17 mouse cellular contexts compared by ENCODE assay signal in genomic region chr14:54472671-54473070, GRCm38 (mm10). TPM values are rescaled to one million over a fixed set of nuclear protein-coding genes. Genes with fewer than 3 reads are reported as not detected.
DNase-seq lines count a peak whose midpoint lies in the region; ATAC-seq lines count a peak whose summit lies in the region.
"Had no signal": no experiment of that assay in that cellular context is flagged by ENCODE, and none has a peak within 500 bp of the region (broad histone marks: within the 10 kb centered on the region; RNA-seq: fewer than 3 reads in every experiment).

No protein-coding gene starts in this region.

- no peak overlapping the region for H3K4me2 ChIP-seq in hindbrain, embryonic 13.5 days
- no peak overlapping the region for H3K4me2 ChIP-seq in hindbrain, embryonic 16.5 days (ENCODE audit: low read length)
- no peak overlapping the region for H3K4me2 ChIP-seq in neural tube, embryonic 15.5 days
- H3K4me2 ChIP-seq: hindbrain, embryonic 12.5 days; liver, embryonic 15.5 days; midbrain, embryonic 15.5 days; neural tube, embryonic 12.5 days had no signal

- no peak overlapping the region for H3K27ac ChIP-seq in hindbrain, embryonic 13.5 days
- H3K27ac ChIP-seq in hindbrain, embryonic 16.5 days (ENCODE audit: low read depth, low read length) = no peak overlapping the region
- H3K27ac ChIP-seq in neural tube, embryonic 15.5 days (replicated peaks) = peak overlapping the region; percentile 48; the same call in 1 of the 2 replicates
- H3K27ac ChIP-seq: hindbrain, embryonic 12.5 days; liver, embryonic 15.5 days; midbrain, embryonic 15.5 days; neural tube, embryonic 12.5 days had no signal

- 75% methylated on average over 5 of the region's 5 CpGs for WGBS in hindbrain, embryonic 13.5 days
- WGBS in hindbrain, embryonic 16.5 days = 58% methylated on average over 5 of the region's 5 CpGs
- WGBS in neural tube, embryonic 15.5 days = 59% methylated on average over 5 of the region's 5 CpGs

- peak overlapping the region; percentile 8; the same call in 1 of the 2 replicates for H3K9ac ChIP-seq in hindbrain, embryonic 13.5 days
- H3K9ac ChIP-seq in hindbrain, embryonic 16.5 days (ENCODE audit: low read depth, low read length) = no peak overlapping the region
- no peak overlapping the region for H3K9ac ChIP-seq in neural tube, embryonic 15.5 days (replicated peaks)
- H3K9ac ChIP-seq: hindbrain, embryonic 12.5 days; liver, embryonic 15.5 days; midbrain, embryonic 15.5 days; neural tube, embryonic 12.5 days had no signal

- peaks cover 28% of the 10 kb centered on the region for H3K4me1 ChIP-seq in hindbrain, embryonic 13.5 days (replicated peaks)
- H3K4me1 ChIP-seq in hindbrain, embryonic 16.5 days (ENCODE audit: control insufficient read depth, insufficient read depth, low read depth, low read length) = peaks cover 10% of the 10 kb centered on the region; the same call in 1 of the 2 replicates
- H3K4me1 ChIP-seq in neural tube, embryonic 15.5 days = peaks cover 32% of the 10 kb centered on the region

- DNase-seq in cerebellum, postnatal 14 days = peak; percentile 85 to 90
- no peak for DNase-seq in cerebellum, adult 9-10 months
- DNase-seq in right cerebral cortex, postnatal 10 days (ENCODE audit: low spot score in 2 of 2) = peak; percentile 62 to 67
- DNase-seq in right cerebral cortex, adult 18-20 months = no peak
- DNase-seq: cerebellum, adult 11-12 months; layer of hippocampus, adult 9-11 months; lung, postnatal 4 days had no signal

- H3K27me3 ChIP-seq in hindbrain, embryonic 13.5 days = peaks cover 4% of the 10 kb centered on the region; the same call in 1 of the 2 replicates
- no peaks in the 10 kb centered on the region for H3K27me3 ChIP-seq in hindbrain, embryonic 16.5 days (replicated peaks; ENCODE audit: control insufficient read depth, insufficient read depth, low read length)
- H3K27me3 ChIP-seq in neural tube, embryonic 15.5 days (replicated peaks) = no peaks in the 10 kb centered on the region; the same call in 1 of the 2 replicates
- H3K27me3 ChIP-seq: midbrain, embryonic 15.5 days; Patski had no signal

- H3K4me3 ChIP-seq in hindbrain, embryonic 13.5 days = no peak overlapping the region
- H3K4me3 ChIP-seq in hindbrain, embryonic 16.5 days (ENCODE audit: low read length) = no peak overlapping the region
- no peak overlapping the region for H3K4me3 ChIP-seq in neural tube, embryonic 15.5 days (replicated peaks)
- H3K4me3 ChIP-seq: hindbrain, embryonic 12.5 days; liver, embryonic 15.5 days; midbrain, embryonic 15.5 days; neural tube, embryonic 12.5 days had no signal

- H3K9me3 ChIP-seq in hindbrain, embryonic 13.5 days = no peaks in the 10 kb centered on the region
- H3K9me3 ChIP-seq in hindbrain, embryonic 16.5 days (ENCODE audit: control insufficient read depth, low read length) = no peaks in the 10 kb centered on the region
- no peaks in the 10 kb centered on the region for H3K9me3 ChIP-seq in neural tube, embryonic 15.5 days (replicated peaks)
- H3K9me3 ChIP-seq: hindbrain, embryonic 12.5 days; liver, embryonic 15.5 days; midbrain, embryonic 15.5 days; neural tube, embryonic 12.5 days had no signal

- no peak for ATAC-seq in hindbrain, embryonic 13.5 days (ENCODE audit: low FRiP score)
- no peak for ATAC-seq in hindbrain, embryonic 16.5 days
- ATAC-seq in neural tube, embryonic 15.5 days (ENCODE audit: low FRiP score) = no peak
- no peak for ATAC-seq in activated CD4-positive, CD25-positive, alpha-beta regulatory T cell, adult 4 months
- ATAC-seq: intestine, postnatal 0 days; midbrain, embryonic 15.5 days had no signal

- peaks cover 34% of the 10 kb centered on the region for H3K36me3 ChIP-seq in hindbrain, embryonic 13.5 days
- peaks cover 21% of the 10 kb centered on the region for H3K36me3 ChIP-seq in hindbrain, embryonic 16.5 days (ENCODE audit: control insufficient read depth, insufficient read depth, low read length)
- peaks cover 23% of the 10 kb centered on the region for H3K36me3 ChIP-seq in neural tube, embryonic 15.5 days

RNA-seq across cellular contexts. Expression of gene Rem2, which starts 3.2 kb away (rescaled TPM):
- polyA plus RNA-seq in hindbrain, embryonic 13.5 days (2015; fragmentation: Nextera tagmentation; extraction: Ambion mirVana) = 48.0 and 48.8 TPM in 2 replicates
- 38.5 and 39.5 TPM in 2 replicates for polyA plus RNA-seq in hindbrain, embryonic 16.5 days (2015; fragmentation: Nextera tagmentation; extraction: Ambion mirVana)
- 32.3 and 44.0 TPM in 2 replicates for polyA plus RNA-seq in neural tube, embryonic 15.5 days (2015; fragmentation: Nextera tagmentation; extraction: Ambion mirVana)
- polyA plus RNA-seq in activated CD4-positive, CD25-positive, alpha-beta regulatory T cell, adult 4 months (2017; shearing (Covaris generic)) = under 1 TPM; 0.57 TPM

RNA-seq across cellular contexts. Expression of gene Lrp10, which starts 8.7 kb away (rescaled TPM):
- 29.9 and 32.0 TPM in 2 replicates for polyA plus RNA-seq in hindbrain, embryonic 13.5 days (2015; fragmentation: Nextera tagmentation; extraction: Ambion mirVana)
- polyA plus RNA-seq in hindbrain, embryonic 16.5 days (2015; fragmentation: Nextera tagmentation; extraction: Ambion mirVana) = 31.4 and 35.6 TPM in 2 replicates
- 31.8 and 33.7 TPM in 2 replicates for polyA plus RNA-seq in neural tube, embryonic 15.5 days (2015; fragmentation: Nextera tagmentation; extraction: Ambion mirVana)
- polyA plus RNA-seq in activated CD4-positive, CD25-positive, alpha-beta regulatory T cell, adult 4 months (2017; shearing (Covaris generic)) = 10 to 100 TPM; 57.4 to 62.2 TPM

RNA-seq across cellular contexts. Expression of gene Mmp14, which starts 41.3 kb away (rescaled TPM):
- polyA plus RNA-seq in hindbrain, embryonic 13.5 days (2015; fragmentation: Nextera tagmentation; extraction: Ambion mirVana) = 49.1 and 54.9 TPM in 2 replicates
- 45.1 and 56.1 TPM in 2 replicates for polyA plus RNA-seq in hindbrain, embryonic 16.5 days (2015; fragmentation: Nextera tagmentation; extraction: Ambion mirVana)
- 40.7 and 60.5 TPM in 2 replicates for polyA plus RNA-seq in neural tube, embryonic 15.5 days (2015; fragmentation: Nextera tagmentation; extraction: Ambion mirVana)
- polyA plus RNA-seq in activated CD4-positive, CD25-positive, alpha-beta regulatory T cell, adult 4 months (2017; shearing (Covaris generic)) = under 1 TPM; 0.24 to 0.25 TPM

RNA-seq across cellular contexts. Expression of gene Prmt5, which starts 44.7 kb away (rescaled TPM):
- polyA plus RNA-seq in hindbrain, embryonic 13.5 days (2015; fragmentation: Nextera tagmentation; extraction: Ambion mirVana) = 91.1 and 92.8 TPM in 2 replicates
- 93.2 and 103 TPM in 2 replicates for polyA plus RNA-seq in hindbrain, embryonic 16.5 days (2015; fragmentation: Nextera tagmentation; extraction: Ambion mirVana)
- 92.3 and 93.9 TPM in 2 replicates for polyA plus RNA-seq in neural tube, embryonic 15.5 days (2015; fragmentation: Nextera tagmentation; extraction: Ambion mirVana)
- 10 to 100 TPM; 31.4 to 32.9 TPM for polyA plus RNA-seq in activated CD4-positive, CD25-positive, alpha-beta regulatory T cell, adult 4 months (2017; shearing (Covaris generic))

RNA-seq across cellular contexts. Expression of gene Mrpl52, which starts 46.0 kb away (rescaled TPM):
- polyA plus RNA-seq in hindbrain, embryonic 13.5 days (2015; fragmentation: Nextera tagmentation; extraction: Ambion mirVana) = 298 and 306 TPM in 2 replicates
- polyA plus RNA-seq in hindbrain, embryonic 16.5 days (2015; fragmentation: Nextera tagmentation; extraction: Ambion mirVana) = 218 and 228 TPM in 2 replicates
- polyA plus RNA-seq in neural tube, embryonic 15.5 days (2015; fragmentation: Nextera tagmentation; extraction: Ambion mirVana) = 236 and 303 TPM in 2 replicates
- polyA plus RNA-seq in activated CD4-positive, CD25-positive, alpha-beta regulatory T cell, adult 4 months (2017; shearing (Covaris generic)) = 100 to 1,000 TPM; 315 to 319 TPM

Comparison
In these comparisons a context has a peak if more than half of its experiments do, and no peak if none do; other contexts are left out.
1. DNase-seq: peak in cerebellum, postnatal 14 days (2 of 2) and right cerebral cortex, postnatal 10 days (2 of 2); none in cerebellum, adult 9-10 months (single experiment) and right cerebral cortex, adult 18-20 months (single experiment).
2. RNA of gene Rem2, which starts 3.2 kb away (polyA plus RNA-seq): 48.0 to 48.8 TPM in hindbrain, embryonic 13.5 days, 32.3 to 44.0 TPM in neural tube, embryonic 15.5 days and 38.5 to 39.5 TPM in hindbrain, embryonic 16.5 days; 0.57 TPM in activated CD4-positive, CD25-positive, alpha-beta regulatory T cell, adult 4 months; every median in the first group is over 10 times any median in the second.
3. RNA of gene Mmp14, which starts 41.3 kb away (polyA plus RNA-seq): 49.1 to 54.9 TPM in hindbrain, embryonic 13.5 days, 45.1 to 56.1 TPM in hindbrain, embryonic 16.5 days and 40.7 to 60.5 TPM in neural tube, embryonic 15.5 days; 0.24 to 0.25 TPM in activated CD4-positive, CD25-positive, alpha-beta regulatory T cell, adult 4 months; every median in the first group is over 10 times any median in the second.